Mouse (Mus musculus): Measurements from ENCODE around the gene Atp6v0a4. TPM values are rescaled to one million over a fixed set of nuclear protein-coding genes. Genes with fewer than 3 reads are reported as not detected.

The Atp6v0a4 gene
- 1 to 10 TPM; 1.1 to 1.3 TPM for total RNA-seq (2021)
- long read RNA-seq, experiment 1, partial matches to known transcripts: 0 of 2 reads
- long read RNA-seq, experiment 1, other reads (novel, unspliced or antisense): 2 of 2 reads
- long read RNA-seq, experiment 2, partial matches to known transcripts: 2 of 4 reads
- long read RNA-seq, experiment 2, other reads (novel, unspliced or antisense): 2 of 4 reads

GRCm38 (mm10) chr6:38124207-38124835 lies at the start of gene Atp6v0a4:
Gene Atp6v0a4 (minus strand): TSS chr6:38124586.
- TF ChIP-seq CTCF (conservative IDR thresholded peaks at IDR 0.05): no peak
- Histone ChIP-seq H3K4me3 (no peak within 1 kb of the TSS), H3K27ac (no peak within 1 kb of the TSS)
- no peak for DNase-seq (ENCODE audit: low spot score in 2 of 2)

- no peak overlapping the region for H3K4me3 ChIP-seq
- TF ChIP-seq CTCF (conservative IDR thresholded peaks at IDR 0.05): no peak
- no peak overlapping the region for H3K27ac ChIP-seq
- no peak for DNase-seq (ENCODE audit: low spot score in 2 of 2)
These were observed 41.0 kb upstream of the Atp6v0a4 start for GRCm38 (mm10) chr6:38165385-38165784.

GRCm38 (mm10) chr6:38164705-38165104 lies 40.3 kb upstream of the Atp6v0a4 start:
- TF ChIP-seq CTCF (conservative IDR thresholded peaks at IDR 0.05): no peak
- DNase-seq (ENCODE audit: low spot score in 2 of 2): peak in 1 of 2 experiments; percentile 31
- H3K27ac ChIP-seq: no peak overlapping the region
- no peak overlapping the region for H3K4me3 ChIP-seq

- no peak overlapping the region for H3K4me3 ChIP-seq
- TF ChIP-seq CTCF (conservative IDR thresholded peaks at IDR 0.05): no peak
- DNase-seq (ENCODE audit: low spot score in 2 of 2): no peak
- H3K27ac ChIP-seq: no peak overlapping the region
These were observed 38.6 kb upstream of the Atp6v0a4 start for GRCm38 (mm10) chr6:38162825-38163504.

GRCm38 (mm10) chr6:38160556-38160955 lies 36.2 kb upstream of the Atp6v0a4 start:
- no peak for TF ChIP-seq CTCF (conservative IDR thresholded peaks at IDR 0.05)

GRCm38 (mm10) chr6:38160102-38160501 lies 35.7 kb upstream of the Atp6v0a4 start:
- TF ChIP-seq CTCF (conservative IDR thresholded peaks at IDR 0.05): peak; percentile 97
- peak overlapping the region; percentile 46; the same call in 1 of the 2 replicates for H3K27ac ChIP-seq
- H3K4me3 ChIP-seq: no peak overlapping the region
- DNase-seq (ENCODE audit: low spot score in 2 of 2): peak; percentile 86 to 93

More at GRCm38 (mm10) chr6:38160556-38160955, 36.2 kb upstream of the Atp6v0a4 start:
- DNase-seq (ENCODE audit: low spot score in 2 of 2): no peak
- Histone ChIP-seq H3K4me3 (no peak overlapping the region), H3K27ac (peak overlapping the region; percentile 46; the same call in 1 of the 2 replicates)

GRCm38 (mm10) chr6:38159576-38159975 lies 35.2 kb upstream of the Atp6v0a4 start:
- Histone ChIP-seq H3K27ac (no peak overlapping the region), H3K4me3 (no peak overlapping the region)
- TF ChIP-seq CTCF (conservative IDR thresholded peaks at IDR 0.05): no peak
- DNase-seq (ENCODE audit: low spot score in 2 of 2): no peak

- DNase-seq (ENCODE audit: low spot score in 2 of 2): no peak
- no peak for TF ChIP-seq CTCF (conservative IDR thresholded peaks at IDR 0.05)
- Histone ChIP-seq H3K27ac (no peak overlapping the region), H3K4me3 (no peak overlapping the region)
These were observed 33.5 kb upstream of the Atp6v0a4 start for GRCm38 (mm10) chr6:38157925-38158324.

- Histone ChIP-seq H3K4me3 (no peak overlapping the region), H3K27ac (no peak overlapping the region)
- no peak for DNase-seq (ENCODE audit: low spot score in 2 of 2)
- TF ChIP-seq CTCF (conservative IDR thresholded peaks at IDR 0.05): peak; percentile 66
These were observed 31.8 kb upstream of the Atp6v0a4 start for GRCm38 (mm10) chr6:38156204-38156603.

- no peak overlapping the region for H3K4me3 ChIP-seq
- no peak for TF ChIP-seq CTCF (conservative IDR thresholded peaks at IDR 0.05)
- no peak for DNase-seq (ENCODE audit: low spot score in 2 of 2)
- H3K27ac ChIP-seq: no peak overlapping the region
These were observed 27.9 kb upstream of the Atp6v0a4 start for GRCm38 (mm10) chr6:38152305-38152704.

- Histone ChIP-seq H3K4me3 (no peak overlapping the region), H3K27ac (no peak overlapping the region)
- no peak for TF ChIP-seq CTCF (conservative IDR thresholded peaks at IDR 0.05)
- DNase-seq (ENCODE audit: low spot score in 2 of 2): no peak
These were observed 25.1 kb upstream of the Atp6v0a4 start for GRCm38 (mm10) chr6:38149483-38149882.

- TF ChIP-seq CTCF (conservative IDR thresholded peaks at IDR 0.05): no peak
- no peak for DNase-seq (ENCODE audit: low spot score in 2 of 2)
These were observed 24.2 kb upstream of the Atp6v0a4 start for GRCm38 (mm10) chr6:38148626-38149025.

GRCm38 (mm10) chr6:38147301-38147700 lies 22.9 kb upstream of the Atp6v0a4 start:
- no peak for TF ChIP-seq CTCF (conservative IDR thresholded peaks at IDR 0.05)
- no peak overlapping the region for H3K4me3 ChIP-seq
- DNase-seq (ENCODE audit: low spot score in 2 of 2): no peak
- no peak overlapping the region for H3K27ac ChIP-seq

More at GRCm38 (mm10) chr6:38148626-38149025, 24.2 kb upstream of the Atp6v0a4 start:
- Histone ChIP-seq H3K4me3 (no peak overlapping the region), H3K27ac (no peak overlapping the region)
